Mouse (Mus musculus) E14TG2a.4 (cell line): Measurements from ENCODE around the gene Smc3.

ENCODE experiments used
- CTCF ChIP-seq: conservative IDR thresholded peaks from 2 replicates; pipeline ENCODE4 v1.5.1; 2014; ENCODE audit warnings: low read length
- NANOG ChIP-seq: IDR thresholded peaks from 2 replicates; pipeline ENCODE4 v1.6.1; 2014; ENCODE audit warnings: borderline replicate concordance, low read length, mixed read lengths
- POU5F1 ChIP-seq: IDR thresholded peaks from 2 replicates; pipeline ENCODE4 v1.6.1; 2014; ENCODE audit warnings: low read length, borderline replicate concordance

- TF ChIP-seq CTCF (no peak), POU5F1 (no peak), NANOG (no peak)
These were observed 29.1 kb upstream of the Smc3 start for GRCm38 (mm10) chr19:53571056-53571455.
